Mouse (Mus musculus) cortical plate, adult 2 months (tissue): ENCODE results near the gene Spocd1.

Source experiments
- CTCF ChIP-seq: fragments of 200-500 bp; IDR thresholded peaks from 2 replicates; pipeline ENCODE4 v1.5.1; 2011; ENCODE audit warnings: mild to moderate bottlenecking, control low read depth, low read length; ENCODE audit not compliant: insufficient read depth; ENCODE audit errors: extremely low read depth
- POLR2A ChIP-seq: fragments of 200-500 bp; IDR thresholded peaks from 2 replicates; pipeline ENCODE4 v1.6.1; 2011; ENCODE audit warnings: mild to moderate bottlenecking, low read length, control low read depth; ENCODE audit not compliant: insufficient read depth; ENCODE audit errors: extremely low read depth

DNA sequence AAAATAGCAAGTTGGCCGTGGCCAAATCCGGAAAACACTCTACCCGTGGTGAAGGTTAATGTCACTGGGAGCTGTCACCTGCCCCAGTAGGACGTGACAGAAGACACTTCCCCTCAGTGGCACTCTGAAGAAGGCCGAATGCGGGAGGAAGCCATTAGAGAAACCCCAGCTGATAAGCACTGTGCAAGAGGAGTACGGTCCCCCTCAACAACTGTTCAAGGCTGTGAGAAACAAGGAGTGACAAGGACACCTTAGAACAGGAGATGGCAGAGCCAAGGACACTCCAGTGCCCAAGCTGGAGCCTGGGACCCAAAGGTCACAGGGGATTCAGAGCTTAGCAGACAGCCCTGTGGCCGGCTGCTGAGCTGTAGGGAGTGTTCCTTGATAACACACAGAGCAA lies 2.5 kb upstream of the Spocd1 start:
- no peak for TF ChIP-seq CTCF
- no peak for TF ChIP-seq POLR2A
